Mouse (Mus musculus) adipocyte (in vitro differentiated cells): ENCODE measurements around the gene Pga5.

ENCODE experiments used
- DNase-seq: peaks from one replicate; pipeline ENCODE4 v3.0.0-alpha.2; 2016; ENCODE audit warnings: low spot score

Pga5 gene

GRCm38 (mm10) chr19:10677915-10678771 is at the start of gene Pga5:
Pga5 (minus strand) TSS chr19:10678071.
- DNase-seq: peak; percentile 93

- no peak for DNase-seq
Measured at GRCm38 (mm10) chr19:10724629-10725363, 46.9 kb upstream of the Pga5 start.

GRCm38 (mm10) chr19:10723649-10724048 is 45.8 kb upstream of the Pga5 start:
- DNase-seq: no peak

- DNase-seq: no peak
Measured at GRCm38 (mm10) chr19:10723084-10723483, 45.2 kb upstream of the Pga5 start.

- DNase-seq: no peak
Measured at GRCm38 (mm10) chr19:10721064-10721463, 43.2 kb upstream of the Pga5 start.

GRCm38 (mm10) chr19:10720524-10720923 is 42.7 kb upstream of the Pga5 start:
- no peak for DNase-seq

- DNase-seq: no peak
Measured at GRCm38 (mm10) chr19:10719751-10720150, 41.9 kb upstream of the Pga5 start.

GRCm38 (mm10) chr19:10718251-10718775 is 40.4 kb upstream of the Pga5 start:
- no peak for DNase-seq

- DNase-seq: no peak
Measured at GRCm38 (mm10) chr19:10715476-10715875, 37.6 kb upstream of the Pga5 start.

GRCm38 (mm10) chr19:10714682-10715475 is 37.0 kb upstream of the Pga5 start:
- DNase-seq: peak; percentile 80

GRCm38 (mm10) chr19:10714168-10714567 is 36.3 kb upstream of the Pga5 start:
- no peak for DNase-seq

- DNase-seq: no peak
Measured at GRCm38 (mm10) chr19:10713551-10713950, 35.7 kb upstream of the Pga5 start.

GRCm38 (mm10) chr19:10712646-10713045 is 34.8 kb upstream of the Pga5 start:
- no peak for DNase-seq

- no peak for DNase-seq
Measured at GRCm38 (mm10) chr19:10712194-10712593, 34.3 kb upstream of the Pga5 start.

GRCm38 (mm10) chr19:10710751-10711150 is 32.9 kb upstream of the Pga5 start:
- no peak for DNase-seq

- DNase-seq: peak; percentile 80
Measured at GRCm38 (mm10) chr19:10710088-10710511, 32.2 kb upstream of the Pga5 start.

GRCm38 (mm10) chr19:10709360-10710087 is 31.7 kb upstream of the Pga5 start:
- DNase-seq: peak; percentile 98

GRCm38 (mm10) chr19:10708900-10709299 is 31.0 kb upstream of the Pga5 start:
- no peak for DNase-seq

- DNase-seq: no peak
Measured at GRCm38 (mm10) chr19:10707881-10708280, 30.0 kb upstream of the Pga5 start.

- no peak for DNase-seq
Measured at GRCm38 (mm10) chr19:10707087-10707875, 29.4 kb upstream of the Pga5 start.

- peak; percentile 52 for DNase-seq
Measured at GRCm38 (mm10) chr19:10703470-10703869, 25.6 kb upstream of the Pga5 start.
